12 mouse cellular contexts compared by ENCODE assay signal in the genomic region with DNA sequence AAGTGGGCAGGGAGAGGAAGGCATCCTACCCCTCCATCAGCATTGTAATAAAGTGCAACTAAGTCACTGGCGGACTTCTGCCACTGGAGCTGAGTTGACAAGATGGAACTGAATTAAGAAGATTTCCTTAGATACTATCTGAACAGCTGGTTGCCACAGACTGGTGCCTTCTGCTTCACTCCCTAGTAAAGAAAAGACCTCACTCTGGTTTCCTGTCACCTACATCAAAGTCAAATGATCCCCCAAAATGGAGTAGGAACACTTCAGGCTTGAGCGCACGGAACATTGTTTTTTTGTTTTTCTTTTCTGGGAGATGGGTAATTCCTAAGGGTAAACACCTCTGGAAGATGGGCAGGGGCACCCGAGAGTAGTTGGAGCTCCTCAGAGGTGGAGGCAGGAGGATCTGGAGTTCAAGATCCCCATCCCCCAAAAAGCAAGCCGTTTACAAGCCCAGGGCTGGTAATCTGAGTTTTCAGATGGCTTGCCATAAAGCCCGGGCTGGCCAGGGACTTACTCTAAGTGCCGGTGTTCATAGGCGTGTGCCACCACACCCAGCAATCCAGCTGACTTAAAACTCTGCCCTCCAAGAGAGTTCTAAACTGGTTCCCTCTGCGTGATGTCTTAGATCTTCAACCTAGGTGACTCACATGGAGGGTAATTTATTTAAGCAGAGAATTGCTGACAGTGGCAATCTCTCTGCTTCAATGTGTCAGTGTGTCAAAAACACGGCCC. TPM values are rescaled to one million over a fixed set of nuclear protein-coding genes. Genes with fewer than 3 reads are reported as not detected.
DNase-seq lines count a peak whose midpoint lies in the region; ATAC-seq lines count a peak whose summit lies in the region.
"Had no signal": no experiment of that assay in that cellular context is flagged by ENCODE, and none has a peak within 500 bp of the region (broad histone marks: within the 10 kb centered on the region; RNA-seq: fewer than 3 reads in every experiment).

No protein-coding gene starts in this region.

- no peak for DNase-seq in heart, adult 9 months (ENCODE audit: low spot score in 2 of 2)
- DNase-seq in liver, embryonic 13.5 days: no peak
- DNase-seq in liver, embryonic 11.5 days (ENCODE audit: low spot score): no peak
- DNase-seq in T-cell, adult 2 months (ENCODE audit: low spot score): peak; percentile 48
- DNase-seq in lung, postnatal 25 days (ENCODE audit: low spot score): no peak
- DNase-seq in embryo, embryonic 10.5 days (ENCODE audit: low spot score): no peak
- DNase-seq: adrenal gland, postnatal 10 days; cerebellum, adult 9-11 months had no signal

- H3K27me3 ChIP-seq in heart, embryonic 12.5 days (replicated peaks): no peaks in the 10 kb centered on the region
- H3K27me3 ChIP-seq in liver, embryonic 13.5 days: no peaks in the 10 kb centered on the region
- H3K27me3 ChIP-seq in liver, embryonic 11.5 days (replicated peaks; ENCODE audit: control insufficient read depth, insufficient read depth, low read length): no peaks in the 10 kb centered on the region
- H3K27me3 ChIP-seq: neural tube, embryonic 13.5 days had no signal

- no peak for ATAC-seq in heart, embryonic 12.5 days (ENCODE audit: insufficient number of reproducible peaks, low FRiP score)
- ATAC-seq in liver, embryonic 13.5 days (ENCODE audit: low read depth): no peak
- ATAC-seq in liver, embryonic 11.5 days (replicated peaks; ENCODE audit: low FRiP score): no peak
- peak; percentile 64 for ATAC-seq in inflammation-experienced regulatory T-cells, adult 6 months

- H3K27ac ChIP-seq in heart, embryonic 12.5 days (ENCODE audit: poor library complexity, severe bottlenecking): peak overlapping the region; percentile 61
- H3K27ac ChIP-seq in liver, embryonic 13.5 days: peak overlapping the region; percentile 39; the same call in 1 of the 2 replicates
- no peak overlapping the region for H3K27ac ChIP-seq in liver, embryonic 11.5 days (ENCODE audit: low read depth, low read length)

- H3K4me2 ChIP-seq in heart, embryonic 12.5 days: no peak overlapping the region
- H3K4me2 ChIP-seq in liver, embryonic 13.5 days: no peak overlapping the region
- no peak overlapping the region for H3K4me2 ChIP-seq in liver, embryonic 11.5 days
- H3K4me2 ChIP-seq: neural tube, embryonic 13.5 days had no signal

- H3K9me3 ChIP-seq in heart, embryonic 12.5 days (replicated peaks): no peaks in the 10 kb centered on the region
- H3K9me3 ChIP-seq in liver, embryonic 13.5 days (replicated peaks): no peaks in the 10 kb centered on the region
- H3K9me3 ChIP-seq in liver, embryonic 11.5 days (ENCODE audit: control insufficient read depth, low read length): no peaks in the 10 kb centered on the region
- H3K9me3 ChIP-seq: G1E; neural tube, embryonic 13.5 days had no signal

- no peak overlapping the region for H3K4me3 ChIP-seq in heart, embryonic 12.5 days
- no peak overlapping the region for H3K4me3 ChIP-seq in liver, embryonic 13.5 days (replicated peaks)
- H3K4me3 ChIP-seq in liver, embryonic 11.5 days (ENCODE audit: low read depth, low read length): no peak overlapping the region
- H3K4me3 ChIP-seq: neural tube, embryonic 13.5 days had no signal

- 62% methylated on average over 10 of the region's 10 CpGs for WGBS in heart, embryonic 12.5 days
- 55% methylated on average over 10 of the region's 10 CpGs for WGBS in liver, embryonic 13.5 days (ENCODE audit: insufficient replicate concordance)
- 68% methylated on average over 10 of the region's 10 CpGs for WGBS in liver, embryonic 11.5 days

- peaks cover 91% of the 10 kb centered on the region for H3K4me1 ChIP-seq in heart, embryonic 12.5 days (replicated peaks)
- peaks cover 75% of the 10 kb centered on the region for H3K4me1 ChIP-seq in liver, embryonic 13.5 days (replicated peaks)
- H3K4me1 ChIP-seq in liver, embryonic 11.5 days (replicated peaks; ENCODE audit: control insufficient read depth, insufficient read depth, low read length): peaks cover 19% of the 10 kb centered on the region

- H3K36me3 ChIP-seq in heart, embryonic 12.5 days: peaks cover 6% of the 10 kb centered on the region; the same call in 1 of the 2 replicates
- peaks cover 12% of the 10 kb centered on the region; the same call in 1 of the 2 replicates for H3K36me3 ChIP-seq in liver, embryonic 13.5 days
- no peaks in the 10 kb centered on the region for H3K36me3 ChIP-seq in liver, embryonic 11.5 days (ENCODE audit: control insufficient read depth, insufficient read depth, low read length)
- H3K36me3 ChIP-seq: G1E had no signal

- H3K9ac ChIP-seq in heart, embryonic 12.5 days: no peak overlapping the region; the same call in 1 of the 2 replicates
- H3K9ac ChIP-seq in liver, embryonic 13.5 days: no peak overlapping the region; the same call in 1 of the 2 replicates
- no peak overlapping the region for H3K9ac ChIP-seq in liver, embryonic 11.5 days (ENCODE audit: low read depth, low read length)
- H3K9ac ChIP-seq: neural tube, embryonic 13.5 days had no signal

RNA-seq across cellular contexts. Expression of gene Sh3bp5, which starts 21.5 kb away (rescaled TPM):
- polyA plus RNA-seq in heart, embryonic 12.5 days (2016; fragmentation: Nextera tagmentation; extraction: Ambion mirVana): 29.9 and 30.2 TPM in 2 replicates
- 13.3 and 16.2 TPM in 2 replicates for polyA plus RNA-seq in liver, embryonic 13.5 days (2015; fragmentation: Nextera tagmentation; extraction: Ambion mirVana)
- polyA plus RNA-seq in liver, embryonic 11.5 days (2014; fragmentation: Nextera tagmentation; extraction: Ambion mirVana): 15.0 and 17.3 TPM in 2 replicates
- polyA plus RNA-seq in inflammation-experienced regulatory T-cells, adult 6 months (2017; shearing (Covaris generic)): 10 to 100 TPM in 1 of 3 experiments, 1 to 10 TPM in 2; 5.4 to 11.5 (median 7.1) TPM
